Mouse (Mus musculus) liver, adult 2 months (tissue): ENCODE measurements around the gene Fbxl13.

Experiments
- CTCF ChIP-seq: fragments of 200-500 bp; IDR thresholded peaks from 2 replicates; pipeline ENCODE4 v1.5.1; 2011; ENCODE audit warnings: low read depth, low read length, control low read depth
- POLR2A ChIP-seq: fragments of 200-500 bp; IDR thresholded peaks from 2 replicates; pipeline ENCODE4 v1.6.1; 2011; ENCODE audit warnings: low read length, control low read depth; ENCODE audit not compliant: insufficient read depth; ENCODE audit errors: extremely low read depth

- TF ChIP-seq CTCF (no peak), POLR2A (no peak)
Measured at GRCm38 (mm10) chr5:21545227-21545626, 100.2 kb downstream of the Fbxl13 start.
